Mouse (Mus musculus): ENCODE results near the gene Inka2.

Gene Inka2

DNA sequence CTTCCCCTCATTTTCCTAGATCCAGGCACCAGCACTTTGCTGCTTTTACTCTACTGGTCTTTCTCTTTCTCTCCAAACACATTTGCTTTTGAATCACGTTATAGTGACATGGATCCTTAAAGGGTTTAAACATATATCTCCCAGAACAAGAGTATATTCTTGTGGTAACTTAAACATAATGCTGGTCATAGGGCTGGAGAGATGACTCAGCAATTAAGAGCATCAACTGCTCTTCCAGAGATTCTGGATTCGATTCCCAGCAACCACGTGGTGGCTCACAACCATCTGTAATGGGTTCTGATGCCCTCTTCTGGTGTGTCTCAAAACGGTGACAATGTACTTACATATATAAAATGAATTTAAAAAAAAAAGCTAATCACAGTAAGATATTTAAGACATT is 28.0 kb downstream of the Inka2 start:
- no peak for DNase-seq

DNA sequence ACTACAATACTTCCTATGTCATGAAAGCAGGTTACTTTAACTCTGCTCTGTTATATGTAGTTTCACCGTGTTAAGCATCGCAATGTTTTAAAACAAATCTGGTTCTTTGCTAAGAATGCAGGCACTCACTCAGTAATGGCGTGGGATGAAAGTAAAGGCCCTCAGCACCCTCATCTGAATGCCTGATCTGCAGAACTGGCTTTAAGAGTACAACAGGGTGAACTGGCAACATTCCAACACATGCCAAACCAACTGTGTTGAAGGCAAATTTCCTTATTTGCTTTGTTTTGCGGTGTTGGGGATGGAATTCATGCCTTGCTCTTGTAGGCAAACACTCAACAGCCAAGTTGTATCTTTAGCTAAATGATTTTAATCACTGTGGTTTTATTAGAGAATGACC is 29.1 kb downstream of the Inka2 start:
- no peak for DNase-seq

DNA sequence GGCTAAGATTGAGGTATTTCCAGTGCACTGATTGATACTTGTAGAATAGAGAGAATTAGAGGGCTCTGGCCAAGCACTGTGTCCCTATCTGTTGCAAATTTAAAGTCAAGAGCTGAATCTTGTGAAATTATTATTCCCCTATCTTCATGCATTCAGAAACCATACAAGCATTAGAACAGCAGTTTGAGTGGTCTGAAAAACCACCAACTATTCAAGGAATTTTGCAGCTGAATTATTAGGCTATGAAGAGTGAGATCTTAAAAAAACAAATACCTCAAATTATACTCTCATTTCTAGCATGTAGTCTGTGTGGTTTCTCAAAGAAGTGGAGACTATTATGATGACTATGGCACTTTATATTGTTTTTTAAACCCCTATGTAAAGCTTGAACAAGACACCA is 30.9 kb downstream of the Inka2 start:
- DNase-seq = no peak

DNA sequence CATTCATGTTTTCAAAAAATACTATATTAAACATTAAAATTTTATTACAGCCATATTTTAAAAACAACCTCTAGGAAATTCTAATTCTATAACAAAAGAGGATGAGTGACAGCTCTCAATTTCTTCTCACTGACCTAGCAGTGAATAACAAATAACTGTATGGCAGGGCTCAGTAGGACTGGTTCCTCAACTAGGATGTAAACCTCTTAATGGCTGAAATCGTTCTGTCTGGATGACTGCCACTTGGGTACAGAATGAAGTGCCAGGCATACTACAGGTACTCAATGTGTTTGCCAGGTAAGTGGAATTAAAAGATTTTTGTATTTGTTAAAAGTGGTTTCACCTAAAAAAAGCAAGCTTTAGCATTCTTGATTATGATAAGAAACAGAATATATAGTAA is 31.7 kb downstream of the Inka2 start:
- no peak for DNase-seq

DNA sequence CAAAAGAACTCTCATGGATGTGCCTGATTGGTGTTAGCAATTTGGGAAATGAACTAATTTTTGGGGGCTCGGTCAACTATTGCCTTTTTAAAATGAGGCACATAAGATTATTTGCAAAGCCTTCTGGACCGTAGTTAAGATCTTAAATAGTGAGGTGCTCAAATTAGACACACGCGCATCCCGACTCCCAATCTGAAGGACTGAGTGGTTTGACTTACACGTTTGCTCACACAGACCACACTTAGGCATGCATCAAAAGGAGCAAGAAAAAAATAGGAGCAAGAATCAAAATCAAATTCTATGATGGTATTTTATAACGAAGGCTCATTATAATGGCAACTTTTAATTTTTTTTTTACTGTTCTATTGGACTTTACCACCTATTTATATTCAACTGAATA is 32.7 kb downstream of the Inka2 start:
- DNase-seq = no peak

DNA sequence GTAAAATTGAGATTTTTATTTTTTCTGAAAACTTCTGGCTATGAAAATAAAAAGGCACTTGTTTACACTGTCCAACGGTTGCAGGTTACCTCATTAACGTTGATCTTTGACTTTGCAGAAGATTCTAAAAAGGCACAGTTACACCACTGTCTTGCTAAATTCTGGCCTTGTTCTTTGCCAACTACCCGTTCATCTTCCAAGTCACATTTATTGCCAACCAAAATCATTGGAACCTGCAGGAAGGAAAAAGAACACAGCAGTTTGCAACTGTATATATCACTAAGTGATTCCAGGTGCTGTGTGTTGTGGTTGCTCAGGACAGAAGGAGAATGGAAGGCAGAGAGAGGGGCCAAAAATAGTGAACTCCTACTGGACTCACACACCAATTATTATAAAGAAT is 33.3 kb downstream of the Inka2 start:
- no peak for DNase-seq

DNA sequence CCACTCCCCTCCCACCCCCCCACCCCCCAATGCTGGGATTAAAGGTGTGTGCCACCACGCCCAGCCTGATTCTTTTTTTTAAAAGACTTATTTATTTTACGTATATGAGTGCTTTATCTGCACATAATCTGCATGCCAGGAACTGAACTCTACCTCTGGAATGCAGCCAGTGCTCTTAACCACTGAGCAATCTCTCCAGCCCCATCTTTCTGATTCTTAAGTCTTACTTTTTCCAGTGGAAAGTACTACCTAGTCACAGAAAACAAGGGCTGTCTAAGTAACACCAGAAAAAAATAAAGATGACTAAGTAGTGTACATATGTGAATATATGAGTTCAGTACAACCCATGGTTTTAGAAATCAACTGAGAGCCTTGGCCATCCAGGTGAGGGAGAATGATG is 42.1 kb downstream of the Inka2 start:
- no peak for DNase-seq

DNA sequence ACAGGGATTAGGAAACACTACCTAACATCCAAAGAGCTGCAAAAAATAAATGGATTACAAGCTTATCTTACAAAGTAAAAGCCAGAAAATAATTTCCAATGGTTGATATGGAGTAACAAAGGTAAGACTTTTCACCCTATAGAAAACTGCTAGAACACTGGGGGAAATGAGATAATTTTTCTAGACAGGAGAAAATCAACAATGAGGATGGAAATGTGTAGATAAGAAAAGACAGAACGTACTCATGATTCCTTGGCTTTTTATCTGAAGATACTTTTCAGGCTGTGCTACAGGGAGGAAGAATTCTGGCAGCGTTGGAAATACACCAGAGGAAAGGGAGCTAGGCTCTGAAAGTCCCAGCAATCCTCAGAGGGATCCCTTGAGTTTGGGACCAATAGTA is 46.4 kb downstream of the Inka2 start:
- DNase-seq = no peak

GRCm38 (mm10) chr3:105754184-105754583 is 49.8 kb downstream of the Inka2 start:
- DNase-seq = no peak

- no peak for DNase-seq
Observed at GRCm38 (mm10) chr3:105755123-105755522, 50.7 kb downstream of the Inka2 start.

GRCm38 (mm10) chr3:105756505-105756904 is 52.1 kb downstream of the Inka2 start:
- no peak for DNase-seq

DNA sequence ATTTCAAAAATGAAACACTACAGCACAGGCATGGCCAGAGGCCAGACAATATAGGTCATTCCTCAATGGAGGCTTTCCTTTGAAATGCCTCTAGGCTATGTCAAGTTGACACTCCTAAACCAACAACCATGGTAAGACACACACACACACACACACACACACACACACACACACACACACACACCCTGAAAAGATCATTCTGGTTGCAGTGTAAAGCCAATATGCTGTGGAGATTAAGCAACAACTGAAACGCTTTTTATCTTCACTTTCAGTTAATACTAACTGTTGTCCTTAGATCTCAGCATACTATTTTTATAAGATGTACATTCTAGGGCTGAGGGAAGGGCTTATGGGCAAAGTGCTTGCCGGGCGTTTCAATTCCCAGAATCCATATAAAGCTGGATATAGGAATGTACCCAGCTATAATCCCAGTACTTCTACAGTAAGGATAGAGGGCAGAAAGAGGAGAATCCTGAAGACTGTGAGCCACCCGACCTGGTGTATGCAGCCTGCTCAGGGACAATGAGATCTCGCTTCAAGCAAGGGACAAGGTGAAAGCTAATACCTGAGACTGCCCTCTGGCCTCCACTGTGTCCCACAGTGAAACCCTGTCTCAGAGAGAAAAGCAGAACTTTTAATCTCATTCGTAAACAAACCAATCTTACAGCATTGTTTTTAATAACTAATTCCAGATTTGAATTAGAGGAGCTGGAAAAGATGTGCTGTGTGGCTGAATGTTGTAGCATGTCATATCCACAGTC is 53.1 kb downstream of the Inka2 start:
- DNase-seq = no peak

DNA sequence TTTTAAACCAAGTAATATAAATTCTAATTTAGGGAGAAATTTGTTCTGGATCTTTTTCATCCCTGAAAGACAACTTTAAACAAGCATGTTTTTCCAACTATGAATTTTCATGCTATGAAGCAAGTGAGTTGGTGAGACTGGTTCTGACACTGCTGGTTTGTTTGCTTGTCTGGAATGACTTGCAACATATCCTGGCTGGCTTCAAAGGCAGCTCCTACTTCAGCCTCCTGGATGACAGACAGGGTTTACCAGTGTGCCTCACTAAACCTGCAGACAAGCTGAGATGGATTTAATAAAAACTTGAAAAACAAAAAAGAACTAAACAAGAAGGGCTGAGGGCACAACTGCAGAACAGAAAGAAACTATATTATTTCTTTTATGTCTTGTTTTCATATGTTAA is 53.7 kb downstream of the Inka2 start:
- no peak for DNase-seq

GRCm38 (mm10) chr3:105758658-105759057 is 54.3 kb downstream of the Inka2 start:
- no peak for DNase-seq

GRCm38 (mm10) chr3:105760063-105760462 is 55.7 kb downstream of the Inka2 start:
- no peak for DNase-seq

- DNase-seq = no peak
Observed at GRCm38 (mm10) chr3:105763132-105763851, 58.9 kb downstream of the Inka2 start.

- DNase-seq = no peak
Observed at GRCm38 (mm10) chr3:105768529-105768928, 64.1 kb downstream of the Inka2 start.

DNA sequence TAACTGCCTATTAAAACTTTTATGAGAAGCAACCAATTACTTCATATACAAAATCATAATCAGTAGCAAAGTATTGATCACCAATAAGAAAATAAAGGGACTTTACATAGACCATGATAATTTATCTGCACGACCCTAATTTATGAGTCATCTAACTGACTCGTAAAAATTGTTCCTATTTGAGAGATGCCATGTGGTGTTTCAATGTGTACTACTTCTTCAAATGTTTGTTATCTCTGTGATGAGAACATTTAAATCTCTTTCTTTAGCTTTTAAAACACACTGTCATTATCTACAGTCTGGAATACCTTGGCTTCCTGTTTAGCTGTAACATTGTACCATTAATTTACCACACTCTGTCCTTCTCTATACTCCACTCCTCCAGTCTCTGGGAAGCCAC is 65.0 kb downstream of the Inka2 start:
- DNase-seq = no peak
